Mouse (Mus musculus) G1E (cell line): Measurements from ENCODE around the gene Spin2d. TPM values are rescaled to one million over a fixed set of nuclear protein-coding genes. Genes with fewer than 3 reads are reported as not detected.
"Not testable (repeated sequence)": the region's sequence is repeated elsewhere in the genome, so short reads cannot be mapped to it uniquely, and the experiment has no call there.

ENCODE experiments used
- ATAC-seq: 2 replicates; pipeline ENCODE4 v1.8.0; 2016; ENCODE audit warnings: mild to moderate bottlenecking; ENCODE audit not compliant: insufficient number of reproducible peaks, poor library complexity, low FRiP score, severe bottlenecking; ENCODE audit errors: extremely low read depth
- DNase-seq: peaks from one replicate; pipeline ENCODE4 v3.0.0; 2012; ENCODE audit warnings: low spot score
- H3K27me3 ChIP-seq: 2 replicates; pipeline ENCODE4 v1.6.1; 2012; ENCODE audit warnings: mild to moderate bottlenecking, low read length, inconsistent platforms; ENCODE audit not compliant: insufficient read depth
- H3K36me3 ChIP-seq: replicated peaks from 2 replicates; pipeline ENCODE3; 2012; ENCODE audit warnings: mild to moderate bottlenecking, inconsistent platforms
- H3K4me1 ChIP-seq: 2 replicates; pipeline ENCODE4 v1.6.1; 2012; ENCODE audit warnings: low read depth, low read length, inconsistent platforms, mixed read lengths; ENCODE audit not compliant: insufficient read depth
- H3K4me3 ChIP-seq: 2 replicates; pipeline ENCODE4 v1.5.1; 2012; ENCODE audit warnings: low read depth, mild to moderate bottlenecking, inconsistent platforms, low read length, moderate library complexity, mixed read lengths
- H3K9me3 ChIP-seq: replicated peaks from 2 replicates; pipeline ENCODE4 v1.6.1; 2012; ENCODE audit warnings: inconsistent platforms
- CTCF ChIP-seq: IDR thresholded peaks from 2 replicates; pipeline ENCODE4 v1.5.1; 2012; ENCODE audit warnings: low read depth, low read length, inconsistent platforms, mixed read lengths
- GATA1 ChIP-seq: IDR thresholded peaks from 2 replicates; pipeline ENCODE4 v1.6.1; 2012; ENCODE audit warnings: borderline replicate concordance, low read length, inconsistent platforms, mixed read lengths
- GATA2 ChIP-seq: IDR thresholded peaks from 2 replicates; pipeline ENCODE4 v1.6.1; 2012; ENCODE audit warnings: low read depth, low read length, inconsistent platforms, borderline replicate concordance
- POLR2AphosphoS5 ChIP-seq: IDR thresholded peaks from 2 replicates; pipeline ENCODE4 v1.6.1; 2012; ENCODE audit warnings: low read depth, low read length, inconsistent platforms; ENCODE audit not compliant: insufficient replicate concordance
- TAL1 ChIP-seq: conservative IDR thresholded peaks from 2 replicates; pipeline ENCODE4 v1.6.1; 2012; ENCODE audit warnings: low read depth, low read length, inconsistent platforms, mixed read lengths
- polyA plus RNA-seq: library from polyadenylated mRNA; stranded (reverse); fragments of >175 nt; gene quantifications from 2 replicates; pipeline ENCODE4 v1.2.3, GENCODE M21; 2012
- total RNA-seq, 2 experiments: library from RNA; stranded (forward) in 1 of 2; stranded (reverse) in 1 of 2; fragments of 200-1000 nt in 1 of 2; fragments of >200 nt in 1 of 2; fragmentation: Nextera tagmentation in 1 of 2; gene quantifications; 2 replicates each; pipeline ENCODE4 v1.2.3; 2014 to 2017

Gene Spin2d
- total RNA-seq (2014; fragmentation: Nextera tagmentation) (not detected in 2 replicates), total RNA-seq (2017) (0.11 TPM in 1 of 2 replicates, not detected in the other), polyA plus RNA-seq (not detected in 2 replicates)

DNA sequence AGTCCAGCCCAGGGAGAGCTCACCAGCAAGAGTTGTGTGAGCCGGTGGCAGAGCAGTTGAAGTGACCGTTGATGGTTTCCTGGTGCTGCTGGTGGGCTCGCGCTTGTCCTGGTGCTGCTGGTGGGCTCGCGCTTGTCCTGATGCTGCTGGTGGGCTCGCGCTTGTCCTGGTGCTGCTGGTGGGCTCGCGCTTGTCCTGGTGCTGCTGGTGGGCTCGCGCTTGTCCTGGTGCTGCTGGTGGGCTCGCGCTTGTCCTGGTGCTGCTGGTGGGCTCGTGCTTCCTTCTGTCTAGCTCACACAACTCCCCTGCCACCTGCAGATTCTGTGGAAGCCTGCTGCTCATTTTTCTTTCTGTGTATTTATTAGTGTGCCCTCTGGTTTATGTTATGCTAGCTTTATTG is at the start of gene Spin2d:
TSS of gene Spin2d (minus strand) at position 101 of the 400 bp plus-strand sequence.
- not testable (repeated sequence) for H3K4me3 ChIP-seq, H3K36me3 ChIP-seq, DNase-seq, H3K27me3 ChIP-seq, H3K4me1 ChIP-seq, ATAC-seq, H3K9me3 ChIP-seq

DNA sequence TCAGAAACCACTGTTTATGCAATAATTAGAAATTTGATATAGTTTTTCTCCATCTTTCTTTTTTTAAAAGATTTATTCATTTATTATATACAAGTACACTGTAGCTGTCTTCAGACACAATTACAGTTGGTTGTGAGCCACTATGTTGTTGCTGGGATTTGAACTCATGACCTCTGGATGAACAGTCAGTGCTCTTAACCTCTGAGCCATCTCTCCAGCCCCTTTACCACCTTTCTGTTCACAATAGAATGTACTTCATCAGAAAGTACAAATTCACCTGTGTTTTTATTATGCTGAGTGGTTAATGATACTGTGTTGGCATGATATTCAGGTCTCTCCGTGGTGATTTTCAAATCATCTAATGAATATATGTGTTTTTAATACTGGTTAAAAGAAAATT is 48.6 kb upstream of the Spin2d start:
- H3K27me3 ChIP-seq: no peaks in the 10 kb centered on the region
- H3K4me3 ChIP-seq: no peak overlapping the region
- H3K4me1 ChIP-seq: peaks cover 4% of the 10 kb centered on the region; the same call in 1 of the 2 replicates
- no peaks in the 10 kb centered on the region for H3K36me3 ChIP-seq
- ATAC-seq (no peak), DNase-seq (no peak)
- no peak for TF ChIP-seq GATA1
- no peak for TF ChIP-seq GATA2
- TF ChIP-seq TAL1: no peak
- no peak for TF ChIP-seq POLR2AphosphoS5
- no peak for TF ChIP-seq CTCF
- no peaks in the 10 kb centered on the region for H3K9me3 ChIP-seq

DNA sequence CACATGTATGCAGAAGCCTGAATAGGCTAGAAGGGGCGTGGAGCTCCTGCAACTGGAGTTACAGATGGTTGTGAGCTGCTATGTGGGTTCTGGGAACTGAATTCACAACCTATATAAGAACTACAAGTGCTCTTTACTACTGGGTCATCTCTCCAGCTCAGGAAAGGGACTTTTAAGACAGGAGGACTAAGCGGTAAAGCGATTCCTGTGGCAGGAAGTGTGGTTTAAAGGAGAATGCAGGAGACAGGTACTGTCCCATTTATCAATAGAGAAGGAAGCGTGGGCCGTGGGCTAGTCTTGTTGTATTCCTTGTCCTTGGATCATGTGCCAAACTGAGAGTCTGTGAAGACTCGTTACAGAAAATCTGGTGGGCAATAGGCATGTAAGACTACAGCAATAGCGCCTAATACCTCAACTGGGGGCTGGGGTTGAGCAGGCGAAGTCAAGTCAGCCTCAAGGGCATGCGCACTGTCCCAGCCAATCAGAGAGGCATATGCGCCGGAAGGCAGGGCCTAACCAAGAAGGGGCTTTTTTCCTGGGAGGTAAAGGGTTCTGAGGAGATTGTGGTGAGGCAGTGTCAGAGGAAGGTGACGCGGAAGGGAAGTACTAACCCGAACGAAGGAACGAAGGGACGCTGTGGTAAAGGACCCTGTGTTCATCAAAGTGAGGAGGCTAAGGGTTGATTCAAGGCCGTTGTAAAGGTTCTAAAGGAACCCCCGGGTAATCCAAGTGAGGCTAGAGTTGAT is 37.2 kb upstream of the Spin2d start, which contains the start of gene Xlr4b:
TSS of gene Xlr4b (plus strand) at position 515 of the 746 bp plus-strand sequence.
- H3K4me1 ChIP-seq, H3K36me3 ChIP-seq, ATAC-seq, H3K27me3 ChIP-seq, H3K4me3 ChIP-seq, DNase-seq, H3K9me3 ChIP-seq: not testable (repeated sequence)

DNA sequence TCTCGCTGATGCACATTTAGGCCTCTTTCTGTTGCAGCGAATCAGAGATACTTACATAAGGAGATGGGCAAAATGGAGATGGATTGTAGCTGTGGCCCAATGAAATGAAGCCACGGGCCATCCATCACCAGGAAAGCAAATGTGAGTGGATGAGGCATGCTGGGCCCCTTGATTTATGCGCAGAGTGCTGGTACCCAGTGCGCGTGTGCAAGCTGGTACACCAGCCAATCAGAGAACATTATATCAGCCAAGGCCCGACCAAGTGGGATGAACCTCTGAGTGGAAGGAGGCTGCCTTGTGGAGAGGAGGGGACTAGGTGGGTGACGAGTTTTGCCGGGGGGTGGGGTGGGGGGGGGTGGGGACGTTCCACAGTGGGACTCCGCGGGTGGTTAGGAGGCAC is 15.1 kb upstream of the Spin2d start, which contains the start of gene Xlr3b:
TSS of gene Xlr3b (plus strand) at position 274 of the 400 bp plus-strand sequence.
- not testable (repeated sequence) for H3K4me3 ChIP-seq, ATAC-seq

DNA sequence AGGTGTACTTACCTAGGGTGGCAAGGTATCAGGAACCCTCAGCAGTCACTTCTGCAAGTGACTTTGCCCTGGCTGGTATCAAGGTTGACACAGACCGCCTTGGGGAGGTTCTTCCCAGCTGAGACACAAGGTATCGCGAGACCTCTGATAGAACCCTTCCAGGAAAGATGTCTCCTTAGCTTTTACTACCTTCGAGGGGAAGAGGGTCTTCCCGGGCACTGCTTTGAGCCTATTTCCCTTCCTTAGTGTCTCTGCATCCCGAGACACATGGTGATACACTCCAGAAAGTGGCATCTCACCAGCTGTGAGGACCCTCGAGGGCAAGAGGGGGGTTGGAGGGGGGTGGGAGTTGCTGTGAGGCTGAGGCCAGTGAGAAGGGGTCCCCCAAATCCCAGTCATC is 27.4 kb downstream of the Spin2d start, which contains the start of gene DXBay18:
TSS of gene DXBay18 (minus strand) at position 101 of the 400 bp plus-strand sequence.
- not testable (repeated sequence) for H3K9me3 ChIP-seq, H3K27me3 ChIP-seq, H3K36me3 ChIP-seq, DNase-seq, H3K4me3 ChIP-seq, ATAC-seq, H3K4me1 ChIP-seq

More for the DNA sequence above, 15.1 kb upstream of the Spin2d start, which contains the start of gene Xlr3b:
- not testable (repeated sequence) for H3K4me1 ChIP-seq, H3K27me3 ChIP-seq, DNase-seq, H3K9me3 ChIP-seq, H3K36me3 ChIP-seq

DNA sequence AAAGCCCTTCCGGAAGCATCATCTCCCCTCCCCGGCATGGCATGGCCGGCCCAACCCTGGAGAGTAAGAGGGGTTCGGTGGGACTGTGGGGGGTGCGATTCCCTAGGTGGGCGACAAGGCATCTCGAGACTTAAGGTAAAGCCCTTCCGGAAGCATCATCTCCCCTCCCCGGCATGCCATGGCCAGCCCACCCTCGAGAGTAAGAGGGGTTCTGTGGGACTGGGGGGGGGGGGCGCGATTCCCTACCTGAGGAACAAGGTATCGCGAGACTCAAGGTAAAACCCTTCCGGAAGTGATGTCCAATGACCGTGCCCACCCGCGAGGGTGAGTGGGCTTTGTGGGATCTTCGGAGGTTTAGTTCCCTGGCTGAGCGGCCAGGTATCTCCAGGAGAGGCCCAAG is 28.3 kb downstream of the Spin2d start, which contains the start of gene Xlr5b:
TSS of gene Xlr5b (plus strand) at position 301 of the 400 bp plus-strand sequence.
- H3K27me3 ChIP-seq, H3K4me3 ChIP-seq, ATAC-seq, DNase-seq, H3K36me3 ChIP-seq, H3K9me3 ChIP-seq, H3K4me1 ChIP-seq: not testable (repeated sequence)

DNA sequence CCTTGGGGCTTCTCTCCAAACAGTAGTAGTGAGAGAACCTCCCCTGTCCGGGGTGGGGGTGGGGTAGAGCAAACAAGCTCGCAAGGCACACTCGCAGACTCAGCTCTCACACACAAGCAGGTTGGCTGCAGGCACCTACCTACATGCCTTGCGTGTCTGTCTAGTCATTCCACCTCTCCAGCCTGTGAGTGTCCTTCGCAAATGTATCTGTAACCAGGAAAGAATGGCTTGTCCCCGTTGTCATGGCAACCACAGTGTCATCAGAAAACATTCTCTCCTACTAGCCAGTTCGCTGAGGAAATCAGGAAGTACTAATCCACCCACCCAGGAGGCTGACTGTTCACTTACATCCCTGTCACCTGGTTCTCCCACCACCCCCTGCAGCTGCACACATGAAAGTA is 33.6 kb downstream of the Spin2d start:
- H3K4me3 ChIP-seq, H3K9me3 ChIP-seq, H3K4me1 ChIP-seq, H3K36me3 ChIP-seq, ATAC-seq, DNase-seq, H3K27me3 ChIP-seq: not testable (repeated sequence)

Other genes with a start within 250 kb of the Spin2d start
- not detected in 2 replicates for gene Zfp185, start 189.7 kb downstream of the Spin2d start, total RNA-seq (2014; fragmentation: Nextera tagmentation)
- gene Zfp185, start 189.7 kb downstream of the Spin2d start, total RNA-seq (2017): 0.11 TPM in 1 of 2 replicates, not detected in the other
- not detected in 2 replicates for gene Zfp185, start 189.7 kb downstream of the Spin2d start, polyA plus RNA-seq
- gene Pnma5, start 139.9 kb downstream of the Spin2d start, total RNA-seq (2014; fragmentation: Nextera tagmentation): not detected in 2 replicates
- not detected in 2 replicates for gene Pnma5, start 139.9 kb downstream of the Spin2d start, total RNA-seq (2017)
- not detected in 2 replicates for gene Pnma5, start 139.9 kb downstream of the Spin2d start, polyA plus RNA-seq
- not detected in 2 replicates for gene Pnma3, start 112.2 kb downstream of the Spin2d start, total RNA-seq (2014; fragmentation: Nextera tagmentation)
- 0.05 TPM in 1 of 2 replicates, not detected in the other for gene Pnma3, start 112.2 kb downstream of the Spin2d start, total RNA-seq (2017)
- not detected in 2 replicates for gene Pnma3, start 112.2 kb downstream of the Spin2d start, polyA plus RNA-seq
- not detected in 2 replicates for gene Xlr4a, start 94.5 kb downstream of the Spin2d start, total RNA-seq (2014; fragmentation: Nextera tagmentation)
- not detected in 2 replicates for gene Xlr4a, start 94.5 kb downstream of the Spin2d start, total RNA-seq (2017)
- gene Xlr4a, start 94.5 kb downstream of the Spin2d start, polyA plus RNA-seq: not detected in 2 replicates
- not detected in 2 replicates for gene Xlr3a, start 79.9 kb downstream of the Spin2d start, total RNA-seq (2014; fragmentation: Nextera tagmentation)
- gene Xlr3a, start 79.9 kb downstream of the Spin2d start, total RNA-seq (2017): 0.16 and 0.29 TPM in 2 replicates
- not detected in 2 replicates for gene Xlr3a, start 79.9 kb downstream of the Spin2d start, polyA plus RNA-seq
- gene Gm14685, start 59.9 kb downstream of the Spin2d start, total RNA-seq (2014; fragmentation: Nextera tagmentation): not detected in 2 replicates
- 0.16 TPM in 1 of 2 replicates, not detected in the other for gene Gm14685, start 59.9 kb downstream of the Spin2d start, total RNA-seq (2017)
- gene Gm14685, start 59.9 kb downstream of the Spin2d start, polyA plus RNA-seq: not detected in 2 replicates
- not detected in 2 replicates for gene Xlr5b, start 28.2 kb downstream of the Spin2d start, total RNA-seq (2014; fragmentation: Nextera tagmentation)
- not detected in 2 replicates for gene Xlr5b, start 28.2 kb downstream of the Spin2d start, total RNA-seq (2017)
- not detected in 2 replicates for gene Xlr5b, start 28.2 kb downstream of the Spin2d start, polyA plus RNA-seq
- gene DXBay18, start 27.5 kb downstream of the Spin2d start, total RNA-seq (2014; fragmentation: Nextera tagmentation): not detected in 2 replicates
- not detected in 2 replicates for gene DXBay18, start 27.5 kb downstream of the Spin2d start, total RNA-seq (2017)
- not detected in 2 replicates for gene DXBay18, start 27.5 kb downstream of the Spin2d start, polyA plus RNA-seq
- gene Xlr3b, start 15.2 kb upstream of the Spin2d start, total RNA-seq (2014; fragmentation: Nextera tagmentation): not detected in 2 replicates
- 0.11 TPM in 1 of 2 replicates, not detected in the other for gene Xlr3b, start 15.2 kb upstream of the Spin2d start, total RNA-seq (2017)
- not detected in 2 replicates for gene Xlr3b, start 15.2 kb upstream of the Spin2d start, polyA plus RNA-seq
- not detected in 2 replicates for gene Xlr4b, start 37.3 kb upstream of the Spin2d start, total RNA-seq (2014; fragmentation: Nextera tagmentation)
- 0.11 TPM in 1 of 2 replicates, not detected in the other for gene Xlr4b, start 37.3 kb upstream of the Spin2d start, total RNA-seq (2017)
- not detected in 2 replicates for gene Xlr4b, start 37.3 kb upstream of the Spin2d start, polyA plus RNA-seq
- gene F8a, start 51.3 kb upstream of the Spin2d start, total RNA-seq (2014; fragmentation: Nextera tagmentation): 2.0 and 2.3 TPM in 2 replicates
- gene F8a, start 51.3 kb upstream of the Spin2d start, total RNA-seq (2017): 5.9 and 6.1 TPM in 2 replicates
- 14.7 and 18.2 TPM in 2 replicates for gene F8a, start 51.3 kb upstream of the Spin2d start, polyA plus RNA-seq
- gene Xlr4c, start 66.1 kb upstream of the Spin2d start, total RNA-seq (2014; fragmentation: Nextera tagmentation): not detected in 2 replicates
- gene Xlr4c, start 66.1 kb upstream of the Spin2d start, total RNA-seq (2017): 0.33 TPM in 1 of 2 replicates, not detected in the other
- gene Xlr4c, start 66.1 kb upstream of the Spin2d start, polyA plus RNA-seq: not detected in 2 replicates
- gene Xlr3c, start 88.4 kb upstream of the Spin2d start, total RNA-seq (2014; fragmentation: Nextera tagmentation): not detected in 2 replicates
- 0.16 TPM in 1 of 2 replicates, not detected in the other for gene Xlr3c, start 88.4 kb upstream of the Spin2d start, total RNA-seq (2017)
- not detected in 2 replicates for gene Xlr3c, start 88.4 kb upstream of the Spin2d start, polyA plus RNA-seq
- gene Xlr5a, start 116.0 kb upstream of the Spin2d start, total RNA-seq (2014; fragmentation: Nextera tagmentation): not detected in 2 replicates
- not detected in 2 replicates for gene Xlr5a, start 116.0 kb upstream of the Spin2d start, total RNA-seq (2017)
- not detected in 2 replicates for gene Xlr5a, start 116.0 kb upstream of the Spin2d start, polyA plus RNA-seq
- not detected in 2 replicates for gene Xlr5c, start 116.0 kb upstream of the Spin2d start, total RNA-seq (2014; fragmentation: Nextera tagmentation)
- gene Xlr5c, start 116.0 kb upstream of the Spin2d start, total RNA-seq (2017): 0.27 TPM in 1 of 2 replicates, not detected in the other
- not detected in 2 replicates for gene Xlr5c, start 116.0 kb upstream of the Spin2d start, polyA plus RNA-seq
- gene Gm45015, start 159.9 kb upstream of the Spin2d start, total RNA-seq (2014; fragmentation: Nextera tagmentation): not detected in 2 replicates
- not detected in 2 replicates for gene Gm45015, start 159.9 kb upstream of the Spin2d start, total RNA-seq (2017)
- gene Gm45015, start 159.9 kb upstream of the Spin2d start, polyA plus RNA-seq: not detected in 2 replicates
- gene Zfp275, start 165.6 kb upstream of the Spin2d start, total RNA-seq (2014; fragmentation: Nextera tagmentation): 13.0 and 21.1 TPM in 2 replicates
- gene Zfp275, start 165.6 kb upstream of the Spin2d start, total RNA-seq (2017): 9.4 and 9.9 TPM in 2 replicates
- gene Zfp275, start 165.6 kb upstream of the Spin2d start, polyA plus RNA-seq: 2.0 TPM in 2 replicates
- not detected in 2 replicates for gene Gm18336, start 221.7 kb upstream of the Spin2d start, total RNA-seq (2014; fragmentation: Nextera tagmentation)
- gene Gm18336, start 221.7 kb upstream of the Spin2d start, total RNA-seq (2017): not detected in 2 replicates
- gene Gm18336, start 221.7 kb upstream of the Spin2d start, polyA plus RNA-seq: not detected in 2 replicates
- gene Zfp92, start 234.1 kb upstream of the Spin2d start, total RNA-seq (2014; fragmentation: Nextera tagmentation): not detected in 2 replicates
- 0.06 TPM in 1 of 2 replicates, not detected in the other for gene Zfp92, start 234.1 kb upstream of the Spin2d start, total RNA-seq (2017)
- gene Zfp92, start 234.1 kb upstream of the Spin2d start, polyA plus RNA-seq: not detected in 2 replicates